Mouse (Mus musculus): ENCODE measurements around the gene Kank2.
A peak's percentile ranks its signal among the peaks of the same experiment; 100 is the strongest.

GRCm38 (mm10) chr9:21803986-21804644 lies 5.6 kb upstream of the Kank2 start:
- TF ChIP-seq CTCF (IDR thresholded peaks at IDR 0.05) = peak; percentile 99
- peak; percentile 92 for TF ChIP-seq EP300 (IDR thresholded peaks at IDR 0.05)
